Mouse (Mus musculus): ENCODE measurements around the gene Atg101. TPM values are rescaled to one million over a fixed set of nuclear protein-coding genes. Genes with fewer than 3 reads are reported as not detected.

The Atg101 gene
- 10 to 100 TPM; 24.4 to 27.2 TPM for total RNA-seq (2021)
- long read RNA-seq, experiment 1, transcript Atg101-201 (3 exons, 1,270 nt): major isoform, 32 of 33 reads
- long read RNA-seq, experiment 1, partial matches to known transcripts: 0 of 33 reads
- long read RNA-seq, experiment 1, other reads (novel, unspliced or antisense): 1 of 33 reads
- long read RNA-seq, experiment 2, transcript Atg101-201 (3 exons, 1,270 nt): major isoform, 42 of 42 reads
- long read RNA-seq, experiment 2, partial matches to known transcripts: 0 of 42 reads
- long read RNA-seq, experiment 2, other reads (novel, unspliced or antisense): 0 of 42 reads

GRCm38 (mm10) chr15:101283911-101284750, at the start of gene Atg101:
TSS of gene Atg101 (plus strand) at chr15:101284272.
- DNase-seq: peak; percentile 91

DNA sequence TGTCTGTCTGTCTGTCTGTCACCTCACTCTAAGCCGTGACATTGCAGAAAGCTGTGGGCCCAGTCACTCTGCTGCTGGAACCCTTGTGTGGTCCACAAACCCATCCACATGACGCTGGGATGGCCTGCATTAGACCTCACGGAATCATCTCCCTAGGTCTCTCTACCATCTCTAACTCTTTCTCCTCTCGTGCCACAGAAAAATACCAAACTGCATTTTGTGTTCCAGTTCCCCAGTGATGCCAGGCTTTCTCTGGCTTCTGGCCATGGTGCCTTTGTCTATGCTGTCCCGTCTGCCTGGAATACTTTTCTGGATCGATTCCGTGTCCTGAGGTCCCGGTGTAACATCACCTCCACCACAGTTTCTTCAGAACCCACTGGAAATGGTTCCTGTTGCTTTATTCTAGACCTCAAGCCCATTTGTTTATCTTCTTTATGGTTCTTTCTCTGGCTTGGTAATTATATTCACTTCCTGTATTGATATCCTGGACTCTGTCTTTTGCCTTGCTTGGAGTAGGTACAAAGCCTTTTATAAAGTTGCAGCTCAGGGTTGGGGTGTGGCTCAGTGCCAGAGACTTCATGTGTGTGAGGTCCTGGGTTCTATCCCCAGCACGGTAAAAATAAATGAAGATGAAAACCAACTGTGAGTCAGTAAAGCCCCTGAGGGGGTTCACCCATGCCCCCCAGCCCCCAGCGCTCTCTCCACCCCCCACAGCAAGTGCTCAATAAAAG, 49.3 kb upstream of the Atg101 start:
- no peak for DNase-seq

- DNase-seq: no peak
Observed at GRCm38 (mm10) chr15:101235342-101235698, 48.8 kb upstream of the Atg101 start.

DNA sequence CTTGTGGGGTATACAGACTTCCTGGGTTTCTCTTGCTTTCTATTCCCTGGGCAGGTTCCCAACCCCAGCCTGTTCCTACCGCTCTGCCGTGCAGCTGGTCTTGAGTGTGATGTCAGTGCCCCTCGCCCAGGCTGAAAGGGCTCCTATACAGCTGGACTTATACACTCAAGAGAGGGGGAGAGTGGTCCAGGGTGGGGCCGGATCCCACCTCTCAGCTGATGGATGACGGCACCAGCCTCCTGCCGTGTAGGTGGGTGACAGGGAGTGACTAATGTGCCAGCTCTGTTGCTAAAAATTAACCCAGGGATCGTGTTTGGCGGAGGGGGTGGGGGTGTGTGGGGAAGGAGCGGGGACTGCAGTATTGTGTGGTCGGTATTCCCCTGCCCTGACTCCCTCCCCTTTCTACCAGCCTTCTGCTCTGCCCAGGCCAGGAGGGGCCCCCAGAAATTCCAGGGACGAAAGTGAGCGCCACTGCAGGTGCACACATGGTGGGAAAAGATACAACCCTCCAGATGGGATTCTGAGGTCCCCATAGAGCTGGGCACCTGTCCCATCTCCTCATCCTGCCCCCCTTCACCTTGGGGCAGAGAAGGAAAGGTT, 48.2 kb upstream of the Atg101 start:
- DNase-seq: no peak

GRCm38 (mm10) chr15:101236878-101237277, 47.2 kb upstream of the Atg101 start:
- peak; percentile 86 for DNase-seq

- DNase-seq: no peak
Observed at GRCm38 (mm10) chr15:101238885-101239511, 45.1 kb upstream of the Atg101 start.

- no peak for DNase-seq
Observed at GRCm38 (mm10) chr15:101239821-101240220, 44.3 kb upstream of the Atg101 start.

DNA sequence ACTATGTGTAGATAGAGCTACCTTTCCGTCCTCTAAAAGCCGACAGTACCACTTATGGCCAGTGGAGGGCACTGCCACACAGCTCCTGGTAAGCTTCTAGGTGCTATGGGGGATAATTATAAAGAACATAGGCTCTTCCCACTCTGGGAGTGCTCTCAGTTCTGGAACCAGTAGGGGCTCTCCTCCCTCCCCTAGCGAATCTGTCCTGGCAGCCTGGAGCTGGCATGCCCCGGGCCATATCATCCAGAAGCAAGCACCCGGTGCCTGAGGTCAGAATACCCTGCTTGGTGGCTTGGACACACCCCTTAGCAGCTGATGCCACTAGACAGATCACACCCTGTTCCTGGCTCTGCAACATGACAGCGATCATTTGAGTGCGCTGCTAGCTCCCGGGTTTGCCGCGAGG, 43.3 kb upstream of the Atg101 start:
- peak; percentile 80 for DNase-seq

DNA sequence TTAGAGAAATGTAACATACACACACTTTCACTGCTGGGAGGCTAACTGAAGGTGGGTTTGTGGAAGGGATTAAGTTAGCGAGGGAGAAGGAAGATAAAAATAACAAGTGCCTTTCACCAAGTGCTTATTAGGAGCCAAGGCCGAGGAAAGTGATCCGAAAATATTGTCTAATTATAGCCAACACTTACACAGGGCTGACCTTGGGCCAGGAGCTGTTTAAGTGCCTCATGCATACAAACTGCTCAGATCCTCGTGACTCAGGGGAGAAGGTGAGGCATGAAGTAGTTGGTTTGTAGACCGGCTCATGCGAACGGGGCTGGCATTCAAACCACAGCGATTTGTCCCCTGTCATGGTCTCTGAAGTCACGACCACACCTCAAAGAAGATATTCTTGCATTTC, 42.8 kb upstream of the Atg101 start:
- DNase-seq: no peak

DNA sequence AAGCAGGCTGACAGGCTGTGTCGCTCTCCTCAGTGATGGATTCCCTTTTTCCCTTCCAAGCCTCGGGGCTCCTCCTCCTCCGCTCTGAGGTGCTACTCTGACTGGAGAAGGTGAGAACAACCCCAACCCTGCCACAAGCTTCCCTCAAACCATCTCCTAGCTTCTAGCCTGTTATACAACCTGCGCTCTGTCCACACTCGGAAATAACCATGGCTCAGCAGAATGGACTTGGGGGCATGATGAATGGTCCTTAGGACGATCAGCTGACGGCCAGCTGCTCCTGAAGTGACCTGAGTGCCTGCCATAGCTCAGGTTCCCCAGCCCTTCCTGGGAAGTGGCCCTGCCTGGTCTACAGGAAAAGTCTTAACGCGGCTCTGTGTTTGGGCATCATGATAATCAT, 42.2 kb upstream of the Atg101 start:
- DNase-seq: no peak

DNA sequence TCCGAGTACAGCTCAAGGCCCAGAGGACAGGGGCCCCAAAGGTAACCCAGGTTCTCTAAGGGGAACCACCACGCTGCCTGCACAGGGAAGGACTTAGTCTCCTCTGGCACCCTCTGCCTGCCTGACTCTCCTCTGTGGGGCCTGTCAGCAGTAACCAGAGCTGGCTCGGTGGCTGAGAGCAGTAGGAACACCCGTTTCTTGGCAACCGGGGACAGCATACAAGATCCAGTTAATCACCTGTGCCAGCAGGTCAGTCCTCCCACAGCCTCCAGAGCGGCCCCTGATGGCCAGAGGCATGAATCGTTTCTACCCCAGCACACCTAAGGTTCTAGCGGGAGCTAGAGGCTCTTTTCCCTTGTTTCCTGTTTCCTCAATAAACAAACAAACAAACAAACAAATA, 41.4 kb upstream of the Atg101 start:
- peak; percentile 61 for DNase-seq

DNA sequence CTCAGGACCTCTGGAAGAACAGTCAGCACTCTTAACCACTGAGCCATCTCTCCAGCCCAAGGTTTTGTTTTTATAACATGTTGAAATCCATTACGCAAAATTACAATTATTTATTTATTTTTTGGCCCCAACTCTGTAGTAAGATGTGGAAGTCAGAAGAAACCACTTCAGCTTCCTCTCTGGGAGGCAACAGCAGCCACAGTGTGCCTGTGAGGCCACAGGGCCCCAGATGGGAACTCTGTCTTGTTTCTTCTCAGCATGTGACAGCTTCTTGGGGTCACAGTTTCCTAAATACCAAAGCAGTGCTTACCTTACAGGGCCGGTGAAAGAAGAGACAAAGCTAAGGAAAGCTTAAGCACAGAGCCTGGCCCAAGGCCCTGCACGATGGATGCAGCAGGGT, 40.1 kb upstream of the Atg101 start:
- no peak for DNase-seq

DNA sequence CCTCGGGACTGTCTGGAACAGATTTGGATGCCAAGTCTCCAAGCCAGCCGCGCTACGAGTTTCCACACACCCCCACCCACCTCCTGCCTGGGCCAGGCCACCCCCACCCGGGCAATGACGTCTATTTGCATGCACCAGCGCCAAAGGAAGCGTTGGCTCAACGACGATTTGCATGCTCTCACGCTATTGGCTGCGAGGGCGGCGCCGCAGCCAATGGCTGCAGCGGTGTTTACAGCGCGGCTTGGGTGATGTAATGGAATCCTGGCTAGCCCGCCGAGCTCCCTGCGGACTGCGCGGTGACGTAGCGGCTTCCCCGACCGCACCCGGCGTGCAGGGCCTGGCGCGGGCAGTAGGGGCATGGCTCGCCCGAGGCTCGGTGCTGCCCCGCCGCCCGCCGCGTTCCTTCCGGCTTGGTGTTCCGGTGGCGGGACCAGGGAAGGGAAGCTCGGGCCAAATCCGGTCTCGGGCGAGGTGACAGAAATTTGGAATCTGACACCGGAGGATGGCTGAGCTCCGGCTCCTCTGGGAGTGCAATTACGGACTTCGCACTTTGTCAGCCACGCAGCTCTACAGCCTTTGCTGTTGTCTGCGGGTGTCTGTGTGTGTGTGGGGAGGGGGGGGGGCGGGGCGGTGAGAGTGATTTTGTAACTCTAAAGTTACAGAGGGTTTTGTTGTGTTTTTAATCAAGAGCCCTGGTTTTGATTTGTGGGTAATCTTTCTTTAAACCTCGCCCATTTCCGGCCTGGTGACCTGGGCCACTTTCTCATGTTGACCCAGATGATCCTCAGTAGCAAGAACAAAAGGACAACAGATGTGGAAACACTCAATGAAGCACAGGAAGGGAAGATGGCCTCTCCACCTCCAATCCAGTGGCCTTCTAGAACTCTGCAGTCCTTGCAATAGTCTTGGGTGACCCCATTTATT, 37.6 kb upstream of the Atg101 start:
- DNase-seq: peak; percentile 90

GRCm38 (mm10) chr15:101247155-101247498, 36.9 kb upstream of the Atg101 start:
- no peak for DNase-seq

DNA sequence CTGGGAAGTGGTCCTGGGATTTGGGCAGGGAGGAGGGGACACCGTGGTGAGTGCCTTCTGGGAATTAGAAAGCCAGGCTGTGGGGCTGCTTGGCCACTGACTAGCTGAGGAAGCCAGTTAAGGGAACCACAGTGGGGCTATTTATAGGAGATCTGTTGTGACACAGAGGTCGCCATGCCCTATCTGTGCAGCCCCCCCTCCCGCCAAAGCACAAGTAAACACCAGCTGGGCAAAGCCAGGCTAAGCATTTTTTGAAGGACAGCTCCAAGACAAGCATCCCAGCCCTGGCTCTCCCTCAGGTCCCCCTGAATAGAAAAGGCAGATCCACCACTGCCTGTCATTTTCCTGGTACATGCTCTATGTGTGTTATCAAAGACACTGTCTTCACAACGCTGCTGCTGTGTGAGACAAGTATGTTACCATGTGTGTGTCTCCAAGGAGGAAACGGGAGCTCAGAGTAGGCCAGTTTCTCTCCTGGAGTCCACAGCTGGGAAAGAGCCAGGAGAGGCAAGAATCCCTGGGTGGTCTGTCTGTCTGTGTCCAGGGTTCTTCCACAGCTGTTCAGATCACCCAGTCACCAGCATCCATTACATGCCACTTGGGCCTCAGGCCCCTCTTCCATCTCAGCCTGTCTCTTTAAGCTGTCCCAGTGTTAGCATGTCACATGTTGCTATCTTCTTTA, 35.9 kb upstream of the Atg101 start:
- no peak for DNase-seq

DNA sequence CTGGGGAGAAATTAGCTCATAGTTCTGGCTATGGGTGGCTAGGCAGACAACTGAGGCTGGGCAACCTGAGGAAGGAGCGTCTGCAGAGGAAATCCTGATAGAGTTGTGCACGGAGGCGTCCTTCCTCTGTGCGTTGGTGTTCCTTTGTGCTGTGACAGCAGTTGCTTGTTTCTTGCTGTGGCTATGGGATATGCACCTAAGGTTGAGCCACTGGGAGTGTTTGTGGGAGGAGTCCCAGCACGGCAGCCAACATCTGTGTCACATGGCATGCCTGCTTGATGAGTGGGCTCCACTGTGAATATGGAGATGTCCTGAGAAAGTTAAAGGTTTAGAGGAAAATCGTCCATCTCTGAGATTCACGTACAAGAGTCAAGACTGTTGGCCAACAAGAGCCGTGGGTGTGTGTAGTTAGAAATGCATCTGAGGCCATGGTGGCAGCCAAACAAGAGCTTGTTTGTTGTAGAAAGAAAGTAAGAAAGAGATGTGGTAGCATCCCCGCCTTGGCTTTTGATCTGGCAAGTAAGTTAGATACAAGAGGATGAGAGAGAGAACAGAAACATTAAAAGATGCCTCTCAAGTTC, 33.8 kb upstream of the Atg101 start:
- no peak for DNase-seq

DNA sequence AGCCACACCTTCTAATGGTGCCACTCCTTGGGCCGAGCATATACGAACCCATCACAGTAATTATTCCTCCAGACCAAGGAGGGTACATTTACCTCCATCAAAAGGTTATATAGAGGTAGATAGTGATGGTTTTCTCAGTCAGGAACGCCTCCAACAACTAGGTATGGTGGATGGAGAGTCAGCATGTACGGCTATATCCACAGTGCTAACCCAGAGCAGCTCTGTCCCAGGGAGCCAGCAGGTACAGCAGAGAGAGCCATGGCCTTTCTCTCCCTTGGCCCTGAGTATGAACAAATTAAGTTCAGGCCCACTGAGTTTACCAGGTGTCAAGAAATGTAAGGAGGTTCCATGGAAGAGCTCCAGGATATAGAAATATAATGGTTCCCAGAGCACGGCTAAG, 32.1 kb upstream of the Atg101 start:
- no peak for DNase-seq

- no peak for DNase-seq
Observed at GRCm38 (mm10) chr15:101252614-101253013, 31.5 kb upstream of the Atg101 start.

- DNase-seq: no peak
Observed at GRCm38 (mm10) chr15:101253563-101253885, 30.5 kb upstream of the Atg101 start.
